Mouse (Mus musculus) heart, postnatal 4 days (tissue): ENCODE results near the gene Fbln1. TPM values are rescaled to one million over a fixed set of nuclear protein-coding genes. Genes with fewer than 3 reads are reported as not detected.

Source experiments
- DNase-seq: peaks from one replicate; pipeline ENCODE4 v3.0.0; 2021
- total RNA-seq, 2 experiments: library from RNA; stranded (reverse); gene quantifications; 2 replicates each; pipeline ENCODE4 v1.2.3; 2021

The Fbln1 gene
- total RNA-seq, 2 experiments from 2014 or later = 69.2 to 71.4 TPM

DNA sequence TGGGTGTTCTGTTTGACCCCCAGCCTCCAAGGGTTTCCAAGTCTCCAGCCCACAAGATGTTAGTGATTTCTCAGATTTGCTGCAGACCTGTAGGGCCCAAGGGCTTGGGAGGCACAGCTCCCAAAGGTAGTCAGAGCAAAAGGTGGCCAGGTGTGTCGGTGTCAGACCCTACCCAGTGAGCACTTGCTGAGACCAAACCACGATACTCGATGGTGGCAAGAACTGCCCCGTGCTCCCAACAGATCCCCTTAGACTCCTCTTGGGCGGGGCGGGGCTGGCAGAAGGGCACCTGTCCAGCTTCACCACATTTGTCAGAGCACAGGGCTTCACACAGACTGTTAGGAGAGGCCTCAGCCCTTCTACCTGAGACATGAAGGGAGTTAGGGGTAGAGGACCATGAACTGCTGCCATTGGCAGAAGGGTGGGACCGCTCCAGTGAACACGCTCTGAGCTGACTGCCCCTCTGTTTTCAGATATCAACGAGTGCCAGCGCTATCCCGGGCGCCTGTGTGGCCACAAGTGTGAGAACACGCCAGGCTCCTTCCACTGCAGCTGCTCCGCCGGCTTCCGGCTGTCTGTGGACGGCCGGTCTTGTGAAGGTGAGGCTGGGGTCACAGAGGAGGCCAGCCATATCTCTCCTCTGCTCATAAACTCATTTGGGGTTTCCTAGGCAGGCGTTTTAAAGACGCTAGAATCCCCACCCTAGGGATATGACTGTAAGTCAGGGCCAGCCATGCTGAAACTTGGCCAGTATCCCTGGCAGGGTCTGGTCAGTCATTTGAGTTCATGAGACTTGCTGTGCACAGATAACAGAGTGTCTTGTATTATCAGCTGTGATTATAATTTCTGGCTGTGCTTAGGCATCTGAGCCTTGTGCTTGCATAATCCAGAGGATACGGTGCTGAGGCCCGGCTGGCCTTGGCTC, 33.3 kb downstream of the Fbln1 start:
- peak; percentile 46 for DNase-seq

DNA sequence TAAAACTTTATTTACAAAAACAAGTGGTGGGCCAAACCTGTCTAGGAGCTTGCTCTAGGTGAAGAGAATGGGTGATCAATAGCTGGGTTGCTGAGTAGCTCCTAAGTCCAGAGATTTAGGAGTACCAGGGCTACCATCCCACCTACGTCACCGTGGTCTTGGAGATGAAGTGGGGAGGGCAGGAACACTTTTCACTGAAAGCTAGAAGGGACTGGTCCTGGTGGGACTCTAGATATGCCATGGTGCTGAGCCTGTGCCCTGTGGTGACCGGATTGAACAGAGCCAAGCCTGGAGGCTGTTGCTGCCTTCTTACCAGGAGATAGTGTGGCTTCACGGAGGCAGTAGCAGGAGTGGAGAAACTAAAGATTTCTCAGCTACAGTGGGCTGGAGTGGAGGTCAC, 34.3 kb downstream of the Fbln1 start:
- no peak for DNase-seq

- no peak for DNase-seq
Measured at GRCm38 (mm10) chr15:85241856-85242255, 36.1 kb downstream of the Fbln1 start.

GRCm38 (mm10) chr15:85244414-85245161, 38.8 kb downstream of the Fbln1 start:
- DNase-seq = no peak

DNA sequence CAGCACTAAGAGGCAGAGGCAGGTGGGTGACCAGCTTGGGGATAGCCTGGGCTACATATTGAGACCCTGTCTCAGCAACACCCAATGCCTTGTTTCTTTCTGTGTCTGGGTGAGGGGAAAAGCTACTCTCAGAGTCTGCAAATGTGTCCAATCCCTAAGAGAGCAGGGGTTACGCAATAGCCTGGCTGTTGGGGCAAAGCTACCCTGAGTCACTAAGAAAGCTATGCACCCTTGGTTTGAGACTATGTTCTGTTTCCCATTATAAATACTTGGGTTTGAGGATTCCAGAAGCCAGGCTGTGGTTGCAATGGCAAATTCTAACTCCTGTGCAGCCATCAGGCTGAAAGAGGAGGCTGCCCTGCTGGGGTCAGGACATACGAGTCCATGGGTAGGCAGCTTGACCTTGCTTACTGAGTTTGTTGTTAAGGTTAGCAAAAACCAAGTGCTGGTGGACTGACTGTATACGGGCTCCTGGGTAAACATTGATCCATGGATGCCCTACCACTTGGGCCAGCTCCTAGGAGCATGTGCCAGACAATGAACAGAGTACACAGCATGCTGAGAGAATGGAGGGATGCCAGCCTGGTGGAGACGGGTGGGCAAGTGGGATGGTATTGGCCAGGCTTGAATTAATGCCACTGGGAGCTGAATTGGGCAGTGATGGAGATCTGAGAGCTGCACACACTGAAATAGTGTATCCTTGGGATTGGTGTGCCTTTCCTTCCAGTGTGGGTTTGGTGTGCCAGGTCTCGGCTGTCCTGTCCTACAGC, 39.7 kb downstream of the Fbln1 start:
- no peak for DNase-seq

DNA sequence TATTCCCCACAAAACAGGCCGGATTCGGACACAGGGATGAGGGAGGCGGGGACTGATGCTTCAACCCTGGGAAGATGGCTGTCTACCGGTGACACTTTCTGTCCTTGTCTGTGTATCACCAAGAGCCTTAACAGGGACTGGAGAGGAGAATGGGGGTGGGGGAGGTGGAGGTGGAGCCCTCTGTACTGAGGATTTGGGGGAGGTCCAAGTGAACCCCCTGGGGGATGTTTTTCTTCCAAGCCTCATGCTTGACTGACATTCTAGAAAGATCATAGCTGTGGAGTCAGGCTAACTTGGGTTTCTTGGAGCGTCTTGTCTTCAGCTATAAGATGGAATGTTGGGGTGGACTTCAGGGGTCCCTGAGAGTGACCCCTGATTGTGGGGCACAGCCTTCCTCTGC, 40.3 kb downstream of the Fbln1 start:
- DNase-seq = peak; percentile 49

GRCm38 (mm10) chr15:85246936-85247335, 41.2 kb downstream of the Fbln1 start:
- DNase-seq = no peak

GRCm38 (mm10) chr15:85248311-85248710, 42.6 kb downstream of the Fbln1 start:
- DNase-seq = no peak

GRCm38 (mm10) chr15:85249252-85249651, 43.5 kb downstream of the Fbln1 start:
- peak; percentile 72 for DNase-seq

DNA sequence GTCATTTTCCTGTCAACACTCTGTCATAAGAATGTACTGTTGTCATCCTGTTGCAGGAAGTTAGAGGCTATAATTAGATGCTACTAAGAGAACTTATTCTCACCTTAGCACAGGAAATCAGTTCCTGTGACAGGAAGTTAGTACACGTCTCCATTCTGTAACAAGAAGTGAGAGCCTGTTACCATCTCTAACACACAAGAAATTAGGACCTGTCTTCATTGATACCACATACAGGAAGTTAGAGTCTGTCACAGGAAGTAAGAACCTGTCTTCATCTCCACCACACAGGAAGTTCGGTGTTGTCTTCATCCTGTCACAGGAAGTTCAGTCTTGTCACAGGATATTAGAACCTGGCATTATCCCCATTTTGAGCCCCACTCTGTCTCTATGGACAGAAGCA, 44.7 kb downstream of the Fbln1 start:
- no peak for DNase-seq

DNA sequence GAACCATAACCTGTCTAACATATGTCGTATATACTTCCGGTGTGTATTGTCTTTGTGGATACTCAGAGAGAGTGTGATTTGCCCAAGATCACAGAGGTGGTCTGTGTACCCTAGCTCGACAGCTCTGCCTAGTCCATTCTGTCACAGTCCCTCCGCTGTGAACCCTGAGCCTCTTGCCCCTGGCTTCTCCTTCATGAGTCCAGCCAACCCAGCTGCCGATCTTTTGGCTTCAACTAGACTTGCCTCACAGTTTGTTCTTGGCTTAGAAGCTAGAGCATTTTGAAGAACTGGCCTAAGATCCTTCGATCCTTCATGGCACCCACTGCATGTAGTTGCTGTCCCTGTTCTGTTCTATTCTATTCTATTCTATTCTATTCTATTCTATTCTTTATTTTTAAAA, 46.7 kb downstream of the Fbln1 start:
- DNase-seq = no peak

- peak; percentile 81 for DNase-seq
Measured at GRCm38 (mm10) chr15:85257775-85258429, 52.2 kb downstream of the Fbln1 start.

DNA sequence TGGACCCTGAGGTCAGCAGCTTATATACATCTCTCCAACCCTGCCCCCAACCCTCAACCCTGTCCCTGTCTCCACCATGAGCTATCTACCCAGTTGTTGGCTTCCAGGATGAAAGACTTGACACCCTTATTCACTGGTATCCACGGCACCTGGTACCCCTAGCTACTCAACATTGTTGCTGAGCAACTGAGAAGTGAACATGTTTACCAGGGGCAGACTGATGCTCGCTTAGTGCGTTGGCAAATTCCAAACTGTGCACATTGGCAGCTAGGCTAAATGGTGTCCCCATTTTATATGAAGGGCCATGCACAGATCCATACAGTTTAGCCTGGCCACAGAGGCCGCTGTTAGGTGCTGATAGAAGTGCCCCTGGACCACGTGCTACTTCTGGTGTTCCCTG, 57.1 kb downstream of the Fbln1 start:
- DNase-seq = no peak

DNA sequence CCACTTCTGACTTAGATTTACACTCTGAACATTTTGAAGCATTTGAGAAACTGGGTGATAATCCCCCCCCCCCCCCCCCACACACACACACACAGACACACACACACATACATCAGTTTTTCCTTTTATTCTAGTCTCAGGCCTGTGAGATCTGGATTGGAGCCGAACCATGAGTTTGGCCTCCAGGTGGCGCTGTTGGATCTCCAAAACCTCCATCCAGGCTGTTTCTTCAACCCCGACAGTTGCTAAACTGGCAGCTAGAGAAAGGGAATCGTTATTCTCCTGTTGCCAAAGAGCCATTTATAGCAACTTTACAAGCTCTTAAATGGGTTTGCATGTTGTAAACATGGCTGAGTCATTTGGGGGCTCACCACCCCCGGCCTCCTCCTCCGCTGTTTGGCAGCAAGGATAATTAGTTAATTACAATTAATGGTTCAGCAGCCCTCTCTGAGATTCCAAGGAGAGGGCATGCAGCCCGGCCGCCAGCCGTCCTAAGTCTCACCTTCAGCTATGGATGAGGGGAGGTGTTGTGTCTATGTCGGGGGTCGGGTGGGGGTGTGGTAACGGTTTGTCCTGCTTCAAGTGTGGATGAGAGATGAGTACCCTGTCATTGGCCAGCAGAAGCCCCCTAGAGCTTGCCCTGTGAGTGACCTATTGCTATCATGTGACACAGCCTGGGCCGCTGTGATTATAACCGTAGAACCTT, 61.1 kb downstream of the Fbln1 start:
- DNase-seq = peak; percentile 89

DNA sequence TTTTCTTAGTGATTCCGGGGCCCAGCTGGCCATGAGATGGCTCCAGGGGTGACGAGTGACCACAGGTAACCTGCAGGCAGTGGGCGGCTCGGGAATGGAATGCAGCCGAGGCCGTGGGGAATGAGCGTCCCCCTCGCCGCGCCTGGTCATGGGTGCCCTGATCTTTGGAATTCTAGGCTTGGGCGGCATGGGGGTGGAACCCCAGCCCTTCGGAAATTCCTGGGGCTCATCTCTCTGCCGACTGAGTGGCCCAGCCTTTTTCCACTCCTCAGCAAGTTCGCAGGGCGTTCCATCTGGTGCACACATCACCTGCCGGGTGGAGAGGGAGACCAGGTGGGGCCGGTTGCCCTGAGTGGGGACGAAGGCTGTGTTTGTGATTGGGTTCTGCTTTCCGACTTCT, 62.1 kb downstream of the Fbln1 start:
- no peak for DNase-seq

GRCm38 (mm10) chr15:85272988-85273387, 67.2 kb downstream of the Fbln1 start:
- DNase-seq = no peak

DNA sequence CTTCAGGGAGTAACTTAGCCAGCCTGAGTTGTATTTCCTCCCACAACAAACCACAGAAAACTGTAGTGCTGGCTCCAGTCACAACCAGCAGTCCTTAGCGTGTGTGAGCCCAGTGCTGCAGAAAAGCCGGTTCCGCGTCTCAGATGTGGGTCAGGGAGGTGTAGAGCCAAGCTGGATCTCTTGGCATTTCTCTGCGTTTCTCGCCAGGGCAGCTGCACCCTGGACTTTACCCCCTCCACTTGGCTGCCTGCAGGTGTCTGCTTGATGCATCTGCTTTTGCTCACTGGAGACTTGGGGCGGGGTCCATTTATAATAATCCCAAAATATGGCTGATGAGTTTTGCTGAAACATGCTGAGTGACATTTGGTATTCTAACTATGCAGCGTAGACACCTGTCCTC, 71.5 kb downstream of the Fbln1 start:
- no peak for DNase-seq

GRCm38 (mm10) chr15:85278986-85279385, 73.2 kb downstream of the Fbln1 start:
- DNase-seq = no peak

GRCm38 (mm10) chr15:85282021-85282420, 76.3 kb downstream of the Fbln1 start:
- DNase-seq = no peak

DNA sequence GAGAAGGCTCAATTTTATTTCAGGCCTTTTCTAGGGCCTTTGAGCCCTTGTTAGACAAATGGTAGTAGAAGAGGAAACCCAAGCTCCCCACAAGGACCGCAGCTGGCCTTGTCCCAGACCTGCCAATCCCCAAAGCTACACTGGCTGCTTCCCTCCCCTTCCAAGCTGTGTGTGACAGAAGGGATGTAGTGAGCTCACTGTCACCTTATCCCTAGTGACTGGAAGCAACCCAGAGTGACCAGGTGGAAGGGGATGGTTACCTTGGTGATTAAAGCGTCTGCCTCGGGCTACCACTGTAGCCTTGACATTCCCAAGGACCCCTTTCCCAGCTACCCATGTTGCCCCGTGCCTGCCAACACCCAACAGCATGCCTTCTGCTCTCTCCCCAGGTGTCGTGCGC, 78.9 kb downstream of the Fbln1 start:
- DNase-seq = no peak

GRCm38 (mm10) chr15:85294632-85295031, 88.9 kb downstream of the Fbln1 start:
- DNase-seq = no peak

DNA sequence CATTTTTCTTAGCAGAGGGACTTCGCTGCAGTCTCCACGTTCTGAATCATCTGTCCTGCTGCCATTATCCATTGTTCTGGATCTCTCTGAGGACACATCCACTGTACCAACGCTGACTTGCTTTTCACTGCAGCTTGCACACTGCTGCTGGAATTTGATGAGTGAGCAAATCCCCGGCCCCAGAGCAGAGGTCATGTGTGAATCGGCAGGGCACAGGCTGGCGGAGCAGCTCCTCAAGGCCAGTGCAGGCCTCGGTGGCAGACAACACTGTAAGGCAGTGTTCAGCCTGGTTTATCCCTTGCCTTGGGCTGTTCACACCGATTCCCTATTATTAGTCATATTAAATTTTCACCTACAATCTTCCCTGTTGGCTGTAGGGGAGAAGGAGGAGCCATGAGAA, 89.8 kb downstream of the Fbln1 start:
- no peak for DNase-seq
